Mouse (Mus musculus): ENCODE measurements around the gene Vmn2r48.
"Not testable (repeated sequence)": the region's sequence is repeated elsewhere in the genome, so short reads cannot be mapped to it uniquely, and the experiment has no call there.

The Vmn2r48 gene

DNA sequence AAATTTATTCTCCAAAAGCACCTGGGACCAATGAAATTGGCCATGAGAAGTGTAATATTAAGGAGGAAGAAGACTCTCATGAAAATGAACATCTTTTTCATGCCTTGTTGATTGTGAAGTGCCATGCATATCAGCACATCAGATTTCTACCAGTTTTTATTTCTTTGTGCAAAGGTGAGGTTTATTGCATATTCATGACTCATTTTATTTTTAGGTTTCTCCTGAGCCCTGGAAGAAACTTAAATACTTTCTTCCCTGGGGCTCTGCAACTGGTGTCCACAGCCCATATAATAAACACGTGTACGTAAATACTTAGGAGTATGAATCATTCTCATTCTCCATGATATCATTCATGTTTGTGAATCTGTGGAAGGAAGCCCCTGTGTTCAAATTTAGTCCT is at the start of gene Vmn2r48:
Gene Vmn2r48, minus strand, starts transcription at position 101 of the 400 bp plus-strand sequence.
- DNase-seq (ENCODE audit: low spot score in 2 of 2), result not testable (repeated sequence)

DNA sequence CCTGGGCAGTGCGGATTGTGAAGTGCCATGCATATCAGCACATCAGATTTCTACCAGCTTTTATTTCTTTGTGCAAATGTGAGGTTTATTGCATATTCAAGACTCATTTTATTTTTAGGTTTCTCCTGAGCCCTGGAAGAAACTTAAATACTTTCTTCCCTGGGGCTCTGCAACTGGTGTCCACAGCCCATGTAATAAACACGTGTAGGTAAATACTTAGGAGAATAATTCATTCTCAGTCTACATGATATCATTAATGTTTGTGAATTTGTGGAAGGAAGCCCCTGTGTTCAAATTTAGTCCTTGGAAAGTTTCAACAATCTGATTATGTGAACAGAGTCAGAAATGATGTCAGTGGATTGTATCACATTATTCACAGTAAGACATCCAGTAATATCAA is 38.8 kb upstream of the Vmn2r48 start, which contains the start of gene Vmn2r49:
Gene Vmn2r49, minus strand, starts transcription at position 101 of the 400 bp plus-strand sequence.
- DNase-seq (ENCODE audit: low spot score in 2 of 2), result not testable (repeated sequence)

Measured in urinary bladder, postnatal 36 days (tissue).